Mouse (Mus musculus): ENCODE results near the gene Cdh7. TPM values are rescaled to one million over a fixed set of nuclear protein-coding genes. Genes with fewer than 3 reads are reported as not detected.

The Cdh7 gene
- polyA plus RNA-seq (2016; fragmentation: Nextera tagmentation; extraction: Ambion mirVana): 5.2 and 6.4 TPM in 2 replicates

GRCm38 (mm10) chr1:109982064-109982808 lies at the start of gene Cdh7:
Gene Cdh7, plus strand, starts transcription at chr1:109982431.
- Histone ChIP-seq H3K27ac (replicated peaks) (peak within 1 kb of the TSS; percentile 76), H3K4me3 (peak within 1 kb of the TSS; percentile 66)
- whole genome bisulfite sequencing: 0% methylated on average over 26 of the region's 35 CpGs

DNA sequence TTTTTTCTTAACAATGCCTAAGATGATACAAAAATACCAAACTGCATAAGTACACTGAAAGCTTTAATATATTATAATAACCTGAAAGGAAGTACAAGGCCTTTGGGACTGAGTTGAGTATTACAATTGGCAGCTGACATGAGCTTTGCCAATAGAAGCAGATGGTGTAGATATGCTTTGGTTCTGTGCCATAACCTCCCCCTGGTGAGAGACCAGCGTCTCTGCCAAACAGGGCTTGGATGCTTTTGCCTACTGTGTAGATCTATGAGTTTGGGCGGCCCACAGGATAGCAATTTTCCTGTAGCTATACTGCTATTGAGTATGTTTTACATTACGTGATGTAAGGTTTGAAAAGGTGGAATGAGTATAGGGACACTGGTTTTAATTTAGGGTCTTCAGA lies 49.6 kb upstream of the Cdh7 start:
- 86% methylated on average over 3 of the region's 3 CpGs for WGBS
- Histone ChIP-seq H3K27me3 (no peaks in the 10 kb centered on the region), H3K27ac (replicated peaks) (no peak overlapping the region), H3K36me3 (no peaks in the 10 kb centered on the region), H3K4me2 (replicated peaks) (no peak overlapping the region), H3K4me3 (no peak overlapping the region), H3K4me1 (no peaks in the 10 kb centered on the region), H3K9me3 (no peaks in the 10 kb centered on the region), H3K9ac (replicated peaks) (no peak overlapping the region)
- no peak for ATAC-seq (ENCODE audit: low FRiP score, low read depth)

More at GRCm38 (mm10) chr1:109982064-109982808, at the start of gene Cdh7:
- no peaks in the 10 kb centered on the region for H3K9me3 ChIP-seq
- H3K4me2 ChIP-seq (replicated peaks): peak within 1 kb of the TSS; percentile 93
- peak within 1 kb of the TSS; percentile 67 for H3K9ac ChIP-seq (replicated peaks)
- peaks cover 21% of the 10 kb centered on the region for H3K4me1 ChIP-seq
- ATAC-seq (ENCODE audit: low FRiP score, low read depth): peak; percentile 92
- H3K27me3 ChIP-seq: no peaks in the 10 kb centered on the region
- H3K36me3 ChIP-seq: no peaks in the 10 kb centered on the region

DNA sequence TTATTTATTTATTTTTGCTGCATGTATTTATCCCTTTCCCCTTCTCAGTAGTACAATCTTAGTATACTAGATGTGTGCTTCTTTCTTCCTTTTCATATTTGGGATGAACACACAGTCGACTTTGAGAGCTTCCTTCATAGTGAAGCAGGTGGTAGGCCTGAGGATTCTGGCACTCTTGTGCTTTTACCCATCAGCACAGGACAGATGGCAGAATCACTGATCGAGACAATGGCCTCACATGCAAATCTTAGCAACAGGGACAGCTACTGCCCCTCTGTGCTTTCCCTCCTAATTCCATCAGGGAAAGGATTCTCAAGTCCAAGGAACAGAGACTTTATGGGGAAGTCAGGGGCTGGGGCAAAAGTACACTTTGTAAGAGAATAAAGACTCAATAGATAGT lies 33.7 kb upstream of the Cdh7 start:
- H3K27me3 ChIP-seq: no peaks in the 10 kb centered on the region
- ATAC-seq (ENCODE audit: low FRiP score, low read depth): no peak
- no peaks in the 10 kb centered on the region for H3K36me3 ChIP-seq
- no peak overlapping the region for H3K4me3 ChIP-seq
- no peaks in the 10 kb centered on the region for H3K9me3 ChIP-seq
- no peak overlapping the region for H3K9ac ChIP-seq (replicated peaks)
- WGBS: 62% methylated on average over 2 of the region's 2 CpGs
- no peak overlapping the region for H3K27ac ChIP-seq (replicated peaks)
- no peak overlapping the region for H3K4me2 ChIP-seq (replicated peaks)
- no peaks in the 10 kb centered on the region for H3K4me1 ChIP-seq

DNA sequence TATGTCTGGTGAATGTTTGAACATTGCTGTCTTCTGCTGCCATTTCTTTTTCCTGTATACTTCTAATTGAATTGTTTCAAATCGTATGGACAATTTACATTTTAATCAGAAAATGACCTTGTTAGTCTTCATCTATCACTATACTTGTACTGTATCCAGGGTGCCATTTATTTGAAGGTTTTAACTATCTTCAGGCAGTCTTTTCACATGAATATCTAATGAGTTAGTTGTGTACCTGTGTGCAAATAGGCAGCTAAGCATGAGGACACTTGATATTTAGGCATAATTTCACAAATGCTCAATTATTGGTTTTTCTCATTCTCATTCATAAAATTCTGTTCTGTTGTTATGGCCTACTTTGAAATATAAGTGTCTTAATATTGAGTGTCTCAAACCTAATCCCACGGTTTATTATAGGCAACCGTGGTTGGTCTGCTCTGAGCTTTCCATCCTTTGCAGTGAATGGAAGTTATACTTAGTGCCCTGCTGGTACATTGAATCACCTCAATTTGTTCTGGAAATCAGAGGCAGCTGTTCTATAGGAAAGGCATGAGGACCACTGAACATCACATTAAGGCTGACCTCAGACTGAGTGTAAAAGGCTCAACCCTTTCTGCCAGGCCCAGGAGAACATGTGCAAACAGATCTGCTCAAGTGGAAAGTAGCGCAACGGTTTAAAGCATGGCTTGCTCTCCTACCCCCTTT lies 10.4 kb upstream of the Cdh7 start:
- Histone ChIP-seq H3K36me3 (no peaks in the 10 kb centered on the region), H3K4me1 (peaks cover 5% of the 10 kb centered on the region; the same call in 1 of the 2 replicates), H3K4me2 (replicated peaks) (no peak overlapping the region), H3K27ac (replicated peaks) (no peak overlapping the region), H3K27me3 (no peaks in the 10 kb centered on the region), H3K9me3 (no peaks in the 10 kb centered on the region), H3K4me3 (no peak overlapping the region), H3K9ac (replicated peaks) (no peak overlapping the region)
- WGBS: 35% methylated on average over 5 of the region's 5 CpGs
- ATAC-seq (ENCODE audit: low FRiP score, low read depth): peak; percentile 78

DNA sequence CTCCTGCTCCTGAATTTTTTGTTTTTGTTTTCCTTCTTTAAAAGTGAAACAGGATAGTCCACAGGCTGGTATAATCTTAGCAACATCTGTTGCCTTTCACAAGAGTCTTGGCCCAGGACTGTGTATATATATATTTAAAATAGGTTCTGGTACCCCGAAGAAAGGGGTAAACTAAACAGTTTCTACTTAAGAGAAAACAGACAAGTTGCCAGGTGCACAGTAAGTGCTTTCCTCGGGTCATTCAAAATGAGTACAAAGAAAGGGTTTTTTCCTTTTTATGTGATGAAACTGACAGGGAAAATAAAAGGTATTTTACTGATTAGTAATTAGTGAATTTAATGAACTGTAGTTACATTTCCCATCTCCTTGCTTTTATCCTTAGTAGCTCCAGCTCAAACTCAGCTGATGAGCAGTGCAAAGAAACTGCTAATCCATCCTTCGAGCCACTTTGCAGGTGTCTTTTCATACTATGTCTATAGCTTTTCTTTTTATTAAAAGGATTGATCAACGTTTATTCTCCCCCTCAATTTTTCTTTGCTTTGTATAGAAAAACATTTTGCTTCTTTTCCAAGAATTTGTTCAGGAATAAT lies 9.7 kb upstream of the Cdh7 start:
- no peaks in the 10 kb centered on the region for H3K36me3 ChIP-seq
- H3K9me3 ChIP-seq: no peaks in the 10 kb centered on the region
- no peak overlapping the region for H3K27ac ChIP-seq (replicated peaks)
- peak; percentile 62; the same call in 1 of the 2 replicates for ATAC-seq (ENCODE audit: low FRiP score, low read depth)
- no peak overlapping the region for H3K9ac ChIP-seq (replicated peaks)
- no peak overlapping the region for H3K4me2 ChIP-seq (replicated peaks)
- no peaks in the 10 kb centered on the region for H3K27me3 ChIP-seq
- no peak overlapping the region for H3K4me3 ChIP-seq
- 36% methylated on average over 4 of the region's 4 CpGs for WGBS
- peaks cover 5% of the 10 kb centered on the region; the same call in 1 of the 2 replicates for H3K4me1 ChIP-seq

DNA sequence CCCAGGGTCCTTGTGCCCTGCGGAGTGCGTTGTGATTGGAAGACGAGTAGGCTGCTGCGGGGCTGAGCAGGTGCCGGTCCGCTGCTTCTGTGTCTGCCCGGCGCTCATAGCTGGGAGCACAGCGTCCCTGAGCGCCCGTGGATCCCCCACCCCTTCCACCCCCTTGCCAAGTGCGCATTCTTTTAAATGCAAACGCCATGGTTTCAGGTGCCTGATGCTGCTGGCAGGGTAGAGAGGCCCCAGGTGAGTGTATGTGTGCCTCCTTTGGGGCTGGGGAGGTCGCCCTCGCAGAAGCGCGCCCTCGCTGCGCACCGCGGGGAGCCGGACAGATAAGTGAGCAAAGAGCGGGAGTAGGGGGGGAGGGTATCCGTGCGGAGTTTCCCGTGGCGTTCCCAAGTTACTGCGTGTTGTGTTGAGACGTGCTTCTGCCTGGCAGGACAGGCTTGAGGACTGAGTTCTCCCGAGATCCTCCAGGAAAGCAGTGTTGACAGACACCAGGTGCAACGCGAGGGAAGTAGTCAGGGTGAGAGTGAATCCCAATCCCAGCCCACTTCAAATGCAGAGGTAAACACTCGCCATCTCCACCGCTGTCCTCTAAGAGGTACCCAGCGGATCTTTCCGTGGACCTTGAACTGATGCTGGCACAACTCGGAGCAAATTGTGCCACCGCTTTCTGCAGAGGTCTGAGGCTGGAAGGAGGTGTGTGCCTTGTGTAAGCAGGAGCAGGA lies 742 bp downstream of the Cdh7 start:
- peak overlapping the region; percentile 76 for H3K27ac ChIP-seq (replicated peaks)
- H3K4me1 ChIP-seq: peaks cover 21% of the 10 kb centered on the region
- H3K9me3 ChIP-seq: no peaks in the 10 kb centered on the region
- H3K27me3 ChIP-seq: no peaks in the 10 kb centered on the region
- WGBS: under 1% methylated on average over 38 of the region's 38 CpGs
- peak; percentile 90 for ATAC-seq (ENCODE audit: low FRiP score, low read depth)
- H3K9ac ChIP-seq (replicated peaks): peak overlapping the region; percentile 67
- H3K36me3 ChIP-seq: no peaks in the 10 kb centered on the region
- H3K4me3 ChIP-seq: peak overlapping the region; percentile 66
- peak overlapping the region; percentile 93 for H3K4me2 ChIP-seq (replicated peaks)

GRCm38 (mm10) chr1:109983537-109983912 lies 1.3 kb downstream of the Cdh7 start:
- H3K27ac ChIP-seq (replicated peaks): peak overlapping the region; percentile 76
- H3K36me3 ChIP-seq: no peaks in the 10 kb centered on the region
- H3K27me3 ChIP-seq: no peaks in the 10 kb centered on the region
- H3K9me3 ChIP-seq: no peaks in the 10 kb centered on the region
- ATAC-seq (ENCODE audit: low FRiP score, low read depth): no peak
- peak overlapping the region; percentile 93 for H3K4me2 ChIP-seq (replicated peaks)
- WGBS: 10% methylated on average over 6 of the region's 6 CpGs
- peaks cover 21% of the 10 kb centered on the region for H3K4me1 ChIP-seq
- H3K9ac ChIP-seq (replicated peaks): no peak overlapping the region
- H3K4me3 ChIP-seq: peak overlapping the region; percentile 66

DNA sequence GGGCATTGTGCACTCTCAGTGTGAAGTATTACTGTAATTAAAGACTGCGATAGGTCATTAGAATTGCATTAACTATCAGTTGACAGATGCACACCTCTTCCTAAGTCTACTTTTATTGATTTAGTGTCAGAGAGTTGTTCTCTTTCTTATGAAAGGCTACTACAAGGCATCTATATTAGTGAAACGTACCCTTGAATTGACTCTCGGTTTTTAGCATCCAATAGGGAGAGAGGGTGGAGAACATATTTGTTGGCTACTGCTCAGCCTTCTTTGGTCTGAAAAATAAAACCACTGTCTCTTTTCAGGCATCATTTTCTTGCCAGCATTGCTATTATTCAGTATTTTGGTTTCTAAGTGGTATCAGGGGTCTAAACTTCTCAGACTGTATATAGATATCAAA lies 2.5 kb downstream of the Cdh7 start:
- H3K27ac ChIP-seq (replicated peaks): no peak overlapping the region
- no peak overlapping the region for H3K9ac ChIP-seq (replicated peaks)
- H3K9me3 ChIP-seq: no peaks in the 10 kb centered on the region
- peaks cover 21% of the 10 kb centered on the region for H3K4me1 ChIP-seq
- H3K27me3 ChIP-seq: no peaks in the 10 kb centered on the region
- peak overlapping the region; percentile 29 for H3K4me2 ChIP-seq (replicated peaks)
- ATAC-seq (ENCODE audit: low FRiP score, low read depth): no peak
- WGBS: 42% methylated on average over 3 of the region's 3 CpGs
- H3K4me3 ChIP-seq: peak overlapping the region; percentile 14
- H3K36me3 ChIP-seq: no peaks in the 10 kb centered on the region

- Histone ChIP-seq H3K4me1 (peaks cover 21% of the 10 kb centered on the region), H3K36me3 (no peaks in the 10 kb centered on the region), H3K27ac (replicated peaks) (no peak overlapping the region), H3K4me2 (replicated peaks) (no peak overlapping the region), H3K27me3 (no peaks in the 10 kb centered on the region), H3K9ac (replicated peaks) (no peak overlapping the region), H3K9me3 (no peaks in the 10 kb centered on the region), H3K4me3 (no peak overlapping the region)
- peak; percentile 51 for ATAC-seq (ENCODE audit: low FRiP score, low read depth)
- WGBS: 5% methylated on average over 1 of the region's 1 CpGs
Observed at GRCm38 (mm10) chr1:109985468-109985867, 3.2 kb downstream of the Cdh7 start.

GRCm38 (mm10) chr1:109989541-109989940 lies 7.3 kb downstream of the Cdh7 start:
- Histone ChIP-seq H3K9ac (replicated peaks) (no peak overlapping the region), H3K9me3 (no peaks in the 10 kb centered on the region), H3K27ac (replicated peaks) (no peak overlapping the region), H3K4me2 (replicated peaks) (no peak overlapping the region), H3K4me3 (no peak overlapping the region), H3K4me1 (0 out of 2 replicates have a peak, but pooled peaks cover under 1% of the 10 kb centered on the region), H3K27me3 (no peaks in the 10 kb centered on the region), H3K36me3 (no peaks in the 10 kb centered on the region)
- 87% methylated on average over 2 of the region's 2 CpGs for WGBS
- ATAC-seq (ENCODE audit: low FRiP score, low read depth): no peak

- 87% methylated on average over 5 of the region's 5 CpGs for WGBS
- no peak for ATAC-seq (ENCODE audit: low FRiP score, low read depth)
- Histone ChIP-seq H3K9me3 (no peaks in the 10 kb centered on the region), H3K36me3 (no peaks in the 10 kb centered on the region), H3K9ac (replicated peaks) (no peak overlapping the region), H3K4me3 (no peak overlapping the region), H3K4me1 (no peaks in the 10 kb centered on the region), H3K27ac (replicated peaks) (no peak overlapping the region), H3K4me2 (replicated peaks) (no peak overlapping the region), H3K27me3 (no peaks in the 10 kb centered on the region)
Observed at GRCm38 (mm10) chr1:109993906-109994305, 11.7 kb downstream of the Cdh7 start.
